Mouse (Mus musculus): ENCODE measurements around the gene Zfp57. TPM values are rescaled to one million over a fixed set of nuclear protein-coding genes. Genes with fewer than 3 reads are reported as not detected.

Gene Zfp57
- polyA plus RNA-seq, 1 experiment from 2014 or later = 2.3 TPM

DNA sequence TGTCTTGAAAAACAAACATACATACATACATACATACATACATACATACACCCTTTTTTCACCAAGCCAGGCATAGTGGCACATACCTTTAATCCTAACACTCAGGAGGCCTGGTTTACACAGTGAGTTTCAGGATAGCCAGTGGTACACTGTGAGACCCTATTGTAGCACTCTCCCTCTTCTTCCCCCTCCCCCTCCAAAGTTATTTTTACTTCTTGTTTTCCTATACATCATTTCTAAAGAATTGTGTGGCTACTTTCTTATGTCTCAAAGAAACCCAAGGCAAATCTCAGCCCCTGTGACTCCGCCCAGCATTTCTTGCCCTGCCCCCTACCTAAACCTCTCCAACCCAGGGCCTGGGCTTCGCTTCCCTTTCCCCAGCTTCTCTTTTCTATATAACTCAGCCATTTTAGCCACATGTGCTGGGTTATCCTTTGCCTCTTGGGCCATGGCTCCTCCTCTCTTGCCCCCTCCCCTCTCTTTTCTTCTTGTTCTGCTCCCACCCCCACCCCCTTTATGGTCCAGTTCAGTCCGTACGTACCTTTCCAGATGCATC lies 7.1 kb upstream of the Zfp57 start:
- no peaks in the 10 kb centered on the region for H3K36me3 ChIP-seq (replicated peaks; ENCODE audit: insufficient read depth, low read length)
- H3K27ac ChIP-seq (ENCODE audit: low read depth) = no peak overlapping the region
- no peaks in the 10 kb centered on the region for H3K4me1 ChIP-seq (ENCODE audit: insufficient read depth)
- 73% methylated on average over 4 of the region's 4 CpGs for WGBS (ENCODE audit: insufficient replicate concordance)
- ATAC-seq (no peak), DNase-seq (no peak)
- no peak overlapping the region for H3K4me2 ChIP-seq (ENCODE audit: low read depth, low read length)
- peaks cover 8% of the 10 kb centered on the region; the same call in 1 of the 2 replicates for H3K27me3 ChIP-seq (ENCODE audit: insufficient read depth, low read length)
- no peaks in the 10 kb centered on the region for H3K9me3 ChIP-seq (ENCODE audit: low read length)
- no peak overlapping the region for H3K9ac ChIP-seq (replicated peaks)
- TF ChIP-seq EP300 (IDR thresholded peaks at IDR 0.05; ENCODE audit: low read depth) (no peak), CTCF (IDR thresholded peaks at IDR 0.05; ENCODE audit: low read depth) (no peak)
- no peak overlapping the region for H3K4me3 ChIP-seq (ENCODE audit: low read depth, low read length)

GRCm38 (mm10) chr17:36994528-36994927 lies 6.4 kb upstream of the Zfp57 start:
- DNase-seq = no peak
- no peaks in the 10 kb centered on the region for H3K4me1 ChIP-seq (ENCODE audit: insufficient read depth)
- H3K9me3 ChIP-seq (ENCODE audit: low read length) = no peaks in the 10 kb centered on the region
- TF ChIP-seq CTCF (IDR thresholded peaks at IDR 0.05; ENCODE audit: low read depth) = no peak
- no peak for TF ChIP-seq EP300 (IDR thresholded peaks at IDR 0.05; ENCODE audit: low read depth)
- ATAC-seq = no peak
- WGBS (ENCODE audit: insufficient replicate concordance) = 80% methylated on average over 2 of the region's 2 CpGs
- H3K9ac ChIP-seq (replicated peaks) = no peak overlapping the region
- H3K4me2 ChIP-seq (ENCODE audit: low read depth, low read length) = no peak overlapping the region
- H3K4me3 ChIP-seq (ENCODE audit: low read depth, low read length) = no peak overlapping the region
- no peaks in the 10 kb centered on the region for H3K36me3 ChIP-seq (replicated peaks; ENCODE audit: insufficient read depth, low read length)
- 0 out of 2 replicates have a peak, but pooled peaks cover 2% of the 10 kb centered on the region for H3K27me3 ChIP-seq (ENCODE audit: insufficient read depth, low read length)
- H3K27ac ChIP-seq (ENCODE audit: low read depth) = no peak overlapping the region

DNA sequence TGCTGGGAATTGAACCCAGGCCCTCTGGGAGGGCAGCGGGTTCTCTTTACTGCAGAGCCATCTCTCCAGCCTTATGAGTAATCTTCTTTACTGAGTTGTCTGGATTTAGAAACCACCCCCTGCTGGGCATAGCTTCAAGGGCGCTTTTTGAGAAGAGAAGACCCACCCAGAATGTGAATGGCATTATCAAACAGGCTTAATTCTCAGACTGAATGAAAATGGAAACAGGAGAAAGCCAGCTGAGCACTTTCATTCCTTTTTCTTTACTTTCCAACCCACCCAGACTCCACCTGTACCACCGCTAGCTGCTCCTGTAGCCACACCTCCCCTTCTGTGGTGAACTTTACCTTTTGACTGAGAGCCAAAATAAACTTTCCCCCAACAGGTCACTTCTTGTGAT lies 5.5 kb upstream of the Zfp57 start:
- H3K36me3 ChIP-seq (replicated peaks; ENCODE audit: insufficient read depth, low read length) = no peaks in the 10 kb centered on the region
- peak overlapping the region; percentile 27; the same call in 1 of the 2 replicates for H3K4me2 ChIP-seq (ENCODE audit: low read depth, low read length)
- DNase-seq (no peak), ATAC-seq (0 out of 2 replicates have a peak, but pooled peaks have one; percentile 40)
- H3K27me3 ChIP-seq (ENCODE audit: insufficient read depth, low read length) = no peaks in the 10 kb centered on the region
- no peak overlapping the region for H3K4me3 ChIP-seq (ENCODE audit: low read depth, low read length)
- WGBS (ENCODE audit: insufficient replicate concordance) = 61% methylated on average over 3 of the region's 3 CpGs
- TF ChIP-seq EP300 (IDR thresholded peaks at IDR 0.05; ENCODE audit: low read depth) (no peak), CTCF (IDR thresholded peaks at IDR 0.05; ENCODE audit: low read depth) (no peak)
- no peak overlapping the region for H3K27ac ChIP-seq (ENCODE audit: low read depth)
- H3K4me1 ChIP-seq (ENCODE audit: insufficient read depth) = no peaks in the 10 kb centered on the region
- no peaks in the 10 kb centered on the region for H3K9me3 ChIP-seq (ENCODE audit: low read length)
- no peak overlapping the region for H3K9ac ChIP-seq (replicated peaks)

DNA sequence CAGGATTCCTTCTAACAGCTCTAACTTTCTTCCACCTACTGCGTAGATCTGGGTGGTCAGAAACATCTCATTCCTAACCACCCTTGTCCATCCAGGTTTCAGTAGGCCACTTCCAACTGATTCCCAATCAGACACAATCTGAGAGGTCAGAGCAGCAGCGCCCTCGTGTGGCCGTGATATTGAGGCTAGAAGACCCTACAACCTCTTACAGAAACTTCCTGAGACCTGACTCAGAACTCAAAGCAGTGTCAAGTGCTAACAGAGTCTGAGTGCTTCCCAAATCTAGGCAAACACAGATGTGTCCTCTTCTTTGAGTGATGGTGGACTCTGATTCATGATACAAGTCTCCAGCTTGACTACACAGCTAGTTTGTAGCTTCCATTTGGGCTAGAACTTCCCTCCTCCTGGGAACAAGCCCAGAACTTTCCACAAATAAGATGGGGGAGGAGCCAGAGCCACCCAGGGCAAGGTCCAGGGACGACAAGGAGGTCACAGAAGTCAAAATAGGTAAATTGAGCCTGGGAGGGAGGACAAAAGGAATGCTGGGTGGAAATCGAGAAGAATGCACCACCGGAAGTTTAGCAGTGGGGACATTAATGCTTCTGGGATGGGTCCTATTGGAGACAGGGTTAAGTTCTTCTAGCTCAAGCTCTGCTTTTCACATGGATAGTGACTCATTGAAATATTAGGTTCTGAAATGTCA lies 3.8 kb upstream of the Zfp57 start:
- DNase-seq = peak; percentile 82
- no peaks in the 10 kb centered on the region for H3K9me3 ChIP-seq (ENCODE audit: low read length)

DNA sequence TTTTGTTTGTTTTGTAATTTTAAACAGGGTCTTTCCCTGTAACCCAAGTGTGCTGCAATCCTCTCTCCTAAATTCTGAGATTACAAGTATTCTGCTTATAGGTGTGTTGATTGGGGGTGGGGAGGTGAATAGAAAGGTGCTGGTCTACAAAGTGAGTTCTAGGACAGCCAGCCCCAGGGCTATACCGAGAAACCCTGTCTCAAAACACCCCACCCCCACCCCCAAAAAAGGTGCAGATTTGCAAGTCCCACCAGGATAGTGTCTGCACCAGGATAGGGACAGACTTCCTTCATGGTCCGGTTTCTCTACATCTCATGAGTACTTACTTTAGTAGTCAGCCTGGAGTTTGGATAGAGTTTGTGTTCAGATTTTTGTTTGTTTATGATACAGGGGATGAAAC lies 2.5 kb upstream of the Zfp57 start:
- no peaks in the 10 kb centered on the region for H3K36me3 ChIP-seq (replicated peaks; ENCODE audit: insufficient read depth, low read length)
- ATAC-seq (no peak), DNase-seq (no peak)
- no peak overlapping the region for H3K27ac ChIP-seq (ENCODE audit: low read depth)
- no peak overlapping the region for H3K4me3 ChIP-seq (ENCODE audit: low read depth, low read length)
- WGBS (ENCODE audit: insufficient replicate concordance) = 70% methylated on average over 2 of the region's 2 CpGs
- no peaks in the 10 kb centered on the region for H3K9me3 ChIP-seq (ENCODE audit: low read length)
- peaks cover 9% of the 10 kb centered on the region for H3K27me3 ChIP-seq (ENCODE audit: insufficient read depth, low read length)
- no peak overlapping the region for H3K9ac ChIP-seq (replicated peaks)
- H3K4me1 ChIP-seq (ENCODE audit: insufficient read depth) = peaks cover 6% of the 10 kb centered on the region
- no peak for TF ChIP-seq EP300 (IDR thresholded peaks at IDR 0.05; ENCODE audit: low read depth)
- TF ChIP-seq CTCF (IDR thresholded peaks at IDR 0.05; ENCODE audit: low read depth) = no peak
- H3K4me2 ChIP-seq (ENCODE audit: low read depth, low read length) = no peak overlapping the region

More for the DNA sequence above, 3.8 kb upstream of the Zfp57 start:
- Histone ChIP-seq H3K4me1 (ENCODE audit: insufficient read depth) (no peaks in the 10 kb centered on the region), H3K27me3 (ENCODE audit: insufficient read depth, low read length) (no peaks in the 10 kb centered on the region), H3K27ac (ENCODE audit: low read depth) (no peak overlapping the region), H3K4me2 (ENCODE audit: low read depth, low read length) (no peak overlapping the region), H3K36me3 (replicated peaks; ENCODE audit: insufficient read depth, low read length) (no peaks in the 10 kb centered on the region), H3K9ac (replicated peaks) (no peak overlapping the region), H3K4me3 (ENCODE audit: low read depth, low read length) (no peak overlapping the region)
- no peak for TF ChIP-seq EP300 (IDR thresholded peaks at IDR 0.05; ENCODE audit: low read depth)
- TF ChIP-seq CTCF (IDR thresholded peaks at IDR 0.05; ENCODE audit: low read depth) = peak; percentile 83
- ATAC-seq = peak; percentile 48; the same call in 1 of the 2 replicates
- WGBS (ENCODE audit: insufficient replicate concordance) = 22% methylated on average over 7 of the region's 7 CpGs

DNA sequence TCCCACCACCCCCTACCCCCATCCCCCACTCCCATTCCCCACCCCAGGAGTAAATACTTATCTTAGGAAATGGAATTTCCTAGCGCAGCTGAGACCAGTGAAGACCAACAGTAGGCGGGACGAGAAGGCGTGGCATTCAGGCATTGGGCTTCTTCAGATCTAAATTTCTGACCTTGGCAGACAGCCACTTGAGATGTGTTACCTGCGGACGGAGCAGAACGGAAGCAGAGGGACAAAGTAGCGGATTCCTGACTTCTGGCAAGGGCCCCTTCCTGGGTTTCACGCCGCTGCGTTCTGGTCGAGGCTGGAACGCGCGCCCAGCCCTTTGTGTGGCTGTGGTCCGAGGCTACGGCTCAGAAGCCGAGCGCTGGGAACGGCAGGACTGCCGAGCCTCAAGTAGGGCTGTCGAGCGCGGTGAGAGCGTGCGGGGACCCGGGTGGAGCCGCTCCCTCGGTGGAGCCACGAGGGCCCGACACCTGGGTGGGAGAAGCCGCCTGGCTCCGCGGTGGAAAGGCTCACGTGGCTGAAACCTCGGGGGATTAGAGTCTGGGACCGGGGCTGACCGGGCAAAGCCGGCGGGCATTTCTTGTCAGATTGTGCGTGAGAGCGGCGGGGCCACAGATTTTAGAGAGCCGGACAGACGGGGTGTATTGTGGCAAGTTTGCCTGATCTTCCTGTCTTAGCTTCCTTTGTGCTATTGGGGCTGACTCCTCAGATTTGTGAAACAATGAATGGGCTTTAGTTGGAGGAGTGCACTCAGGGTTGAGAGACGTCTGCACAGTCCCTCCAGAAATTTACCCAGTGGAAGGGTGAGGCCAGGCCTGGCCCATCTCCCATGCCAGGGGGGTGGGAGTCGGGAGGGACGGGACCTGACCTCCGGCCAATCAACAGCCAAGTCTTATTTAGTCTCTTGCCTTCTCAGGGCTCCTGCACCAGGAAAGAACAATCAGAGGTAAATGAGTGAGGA lies 1.7 kb downstream of the Zfp57 start:
- TF ChIP-seq EP300 (IDR thresholded peaks at IDR 0.05; ENCODE audit: low read depth) (no peak), CTCF (IDR thresholded peaks at IDR 0.05; ENCODE audit: low read depth) (no peak)
- Histone ChIP-seq H3K4me3 (ENCODE audit: low read depth, low read length) (peak overlapping the region; percentile 48), H3K9me3 (ENCODE audit: low read length) (no peaks in the 10 kb centered on the region), H3K36me3 (replicated peaks; ENCODE audit: insufficient read depth, low read length) (no peaks in the 10 kb centered on the region), H3K27me3 (ENCODE audit: insufficient read depth, low read length) (peaks cover 9% of the 10 kb centered on the region), H3K27ac (ENCODE audit: low read depth) (peak overlapping the region; percentile 51), H3K9ac (replicated peaks) (peak overlapping the region; percentile 54), H3K4me2 (ENCODE audit: low read depth, low read length) (peak overlapping the region; percentile 75), H3K4me1 (ENCODE audit: insufficient read depth) (peaks cover 6% of the 10 kb centered on the region)
- peak; percentile 32 for DNase-seq
- ATAC-seq = peak; percentile 54
- 2% methylated on average over 49 of the region's 49 CpGs for WGBS (ENCODE audit: insufficient replicate concordance)

All from liver, postnatal 0 days (tissue).